Comparison of ENCODE assay signal across 8 mouse cellular contexts in the genomic region with DNA sequence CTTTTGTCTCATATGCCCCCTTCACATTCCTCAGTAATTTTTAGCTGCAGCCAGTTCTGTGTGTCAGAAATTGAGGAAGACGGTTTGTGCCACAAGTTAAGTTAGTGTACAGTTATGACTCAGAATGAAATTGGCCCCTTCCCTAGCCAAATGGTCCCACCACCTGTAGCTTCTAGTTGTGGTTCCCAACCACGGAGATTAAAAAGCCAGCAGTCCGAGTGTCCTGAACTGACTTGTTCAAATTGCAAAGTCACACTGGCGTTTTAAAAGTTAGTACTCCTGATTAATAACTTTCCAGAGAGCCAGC. TPM values are rescaled to one million over a fixed set of nuclear protein-coding genes. Genes with fewer than 3 reads are reported as not detected.
DNase-seq lines count a peak whose midpoint lies in the region; ATAC-seq and TF ChIP-seq lines count a peak whose summit lies in the region.

No protein-coding gene starts in this region.

- intact Hi-C loops in left cerebral cortex, postnatal 14 days (cut with DNase I) = loop anchor here (10.0 kb wide), 1 partner anchor 743 kb away; the partner anchor contains the start of gene Abcc12

- no peak for TF ChIP-seq CTCF in kidney, postnatal 0 days (IDR thresholded peaks at IDR 0.05; ENCODE audit: low read depth)

- peak overlapping the region; percentile 75 for H3K4me3 ChIP-seq in kidney, postnatal 0 days (replicated peaks; ENCODE audit: low read depth, low read length)
- peak overlapping the region; percentile 93 for H3K4me3 ChIP-seq in hindbrain, embryonic 12.5 days

- DNase-seq in kidney, postnatal 0 days (ENCODE audit: low spot score) = peak; percentile 16
- no peak for DNase-seq in kidney, postnatal 10 days
- peak; percentile 20 to 33 for DNase-seq in cerebellum, postnatal 10 days
- peak; percentile 13 for DNase-seq in lung, postnatal 36 days
- DNase-seq in left cerebral cortex, postnatal 14 days (ENCODE audit: low spot score in 2 of 2) = no peak
- DNase-seq in layer of hippocampus, postnatal 36 days = no peak
- no peak for DNase-seq in gastrocnemius, postnatal 10 days

- peak overlapping the region; percentile 94 for H3K27ac ChIP-seq in kidney, postnatal 0 days
- H3K27ac ChIP-seq in hindbrain, embryonic 12.5 days = no peak overlapping the region

- ATAC-seq in kidney, postnatal 0 days (replicated peaks; ENCODE audit: low FRiP score, low read depth) = no peak
- no peak for ATAC-seq in hindbrain, embryonic 12.5 days (ENCODE audit: low FRiP score)

- H3K9ac ChIP-seq in kidney, postnatal 0 days (ENCODE audit: low read depth, low read length) = peak overlapping the region; percentile 87
- peak overlapping the region; percentile 88 for H3K9ac ChIP-seq in hindbrain, embryonic 12.5 days

- no peaks in the 10 kb centered on the region for H3K9me3 ChIP-seq in kidney, postnatal 0 days (replicated peaks; ENCODE audit: low read length)
- H3K9me3 ChIP-seq in hindbrain, embryonic 12.5 days (replicated peaks) = no peaks in the 10 kb centered on the region

- H3K36me3 ChIP-seq in kidney, postnatal 0 days (ENCODE audit: insufficient read depth, low read length) = no peaks in the 10 kb centered on the region
- peaks cover 7% of the 10 kb centered on the region; the same call in 1 of the 2 replicates for H3K36me3 ChIP-seq in hindbrain, embryonic 12.5 days

- 1% methylated on average over 4 of the region's 4 CpGs for WGBS in kidney, postnatal 0 days
- WGBS in hindbrain, embryonic 12.5 days = 15% methylated on average over 4 of the region's 4 CpGs

- peaks cover 7% of the 10 kb centered on the region; the same call in 1 of the 2 replicates for H3K4me1 ChIP-seq in kidney, postnatal 0 days (replicated peaks; ENCODE audit: insufficient read depth, low read length)
- H3K4me1 ChIP-seq in hindbrain, embryonic 12.5 days = peaks cover 17% of the 10 kb centered on the region

- H3K4me2 ChIP-seq in kidney, postnatal 0 days (ENCODE audit: low read length) = peak overlapping the region; percentile 61
- peak overlapping the region; percentile 67 for H3K4me2 ChIP-seq in hindbrain, embryonic 12.5 days (replicated peaks)

- H3K27me3 ChIP-seq in kidney, postnatal 0 days (ENCODE audit: insufficient read depth, low read length) = no peaks in the 10 kb centered on the region
- H3K27me3 ChIP-seq in hindbrain, embryonic 12.5 days = no peaks in the 10 kb centered on the region

RNA-seq across cellular contexts. Expression of gene Phkb, which starts 0.7 kb away (rescaled TPM):
- polyA plus RNA-seq in kidney, postnatal 0 days (2015; fragmentation: Nextera tagmentation; extraction: Ambion mirVana) = 43.3 and 44.8 TPM in 2 replicates
- 44.5 and 55.3 TPM in 2 replicates for polyA plus RNA-seq in hindbrain, embryonic 12.5 days (2016; fragmentation: Nextera tagmentation; extraction: Ambion mirVana)
- 10 to 100 TPM; 28.2 to 30.4 TPM for total RNA-seq in left cerebral cortex, postnatal 14 days (2021)
- 10 to 100 TPM; 37.7 to 44.5 TPM for total RNA-seq in layer of hippocampus, postnatal 36 days (2021)
- total RNA-seq in gastrocnemius, postnatal 10 days (2021) = 100 to 1,000 TPM; 107 to 119 TPM

RNA-seq across cellular contexts. Expression of gene Itfg1, which starts 0.7 kb away (rescaled TPM):
- polyA plus RNA-seq in kidney, postnatal 0 days (2015; fragmentation: Nextera tagmentation; extraction: Ambion mirVana) = 86.5 and 88.1 TPM in 2 replicates
- polyA plus RNA-seq in hindbrain, embryonic 12.5 days (2016; fragmentation: Nextera tagmentation; extraction: Ambion mirVana) = 126 and 133 TPM in 2 replicates
- total RNA-seq in left cerebral cortex, postnatal 14 days (2021) = 100 to 1,000 TPM; 193 to 199 TPM
- total RNA-seq in layer of hippocampus, postnatal 36 days (2021) = 100 to 1,000 TPM; 145 to 158 TPM
- total RNA-seq in gastrocnemius, postnatal 10 days (2021) = 10 to 100 TPM; 35.4 to 38.3 TPM

Comparison
In these comparisons a context has a peak if more than half of its experiments do, and no peak if none do; other contexts are left out.
1. DNase-seq: peak in kidney, postnatal 0 days (single experiment), cerebellum, postnatal 10 days (2 of 2) and lung, postnatal 36 days (single experiment); none in kidney, postnatal 10 days (single experiment), left cerebral cortex, postnatal 14 days (0 of 2), layer of hippocampus, postnatal 36 days (0 of 2) and gastrocnemius, postnatal 10 days (single experiment).